Mouse (Mus musculus): ENCODE measurements around the gene Gmnn. TPM values are rescaled to one million over a fixed set of nuclear protein-coding genes. Genes with fewer than 3 reads are reported as not detected.

Gene Gmnn
- total RNA-seq, 1 experiment from 2014 or later = 12.3 TPM

DNA sequence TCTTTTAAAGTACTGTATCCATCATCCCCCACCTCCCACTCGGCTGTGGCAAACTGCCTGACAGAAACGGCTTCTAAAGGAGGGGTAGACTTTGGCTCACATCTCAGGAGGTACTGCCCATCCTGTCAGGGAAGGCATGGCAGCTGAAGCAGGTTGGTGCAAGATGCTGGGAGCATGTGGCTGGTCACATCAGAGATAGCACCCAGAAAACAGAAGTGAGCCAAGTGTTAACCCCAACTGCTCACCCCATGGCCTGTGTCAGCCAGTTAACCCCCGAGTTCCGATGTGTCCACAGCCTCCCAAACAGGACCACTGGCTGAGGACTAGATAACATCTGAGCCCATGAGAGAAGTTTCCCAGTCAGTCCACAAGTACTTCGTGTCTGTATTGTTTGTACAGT, 46.1 kb downstream of the Gmnn start:
- ATAC-seq (ENCODE audit: extremely low read depth, insufficient number of reproducible peaks, low FRiP score, poor library complexity, severe bottlenecking) = peak; percentile 13; the same call in 1 of the 2 replicates

GRCm38 (mm10) chr13:24714360-24714885, 47.3 kb downstream of the Gmnn start:
- no peak for ATAC-seq (ENCODE audit: extremely low read depth, insufficient number of reproducible peaks, low FRiP score, poor library complexity, severe bottlenecking)

DNA sequence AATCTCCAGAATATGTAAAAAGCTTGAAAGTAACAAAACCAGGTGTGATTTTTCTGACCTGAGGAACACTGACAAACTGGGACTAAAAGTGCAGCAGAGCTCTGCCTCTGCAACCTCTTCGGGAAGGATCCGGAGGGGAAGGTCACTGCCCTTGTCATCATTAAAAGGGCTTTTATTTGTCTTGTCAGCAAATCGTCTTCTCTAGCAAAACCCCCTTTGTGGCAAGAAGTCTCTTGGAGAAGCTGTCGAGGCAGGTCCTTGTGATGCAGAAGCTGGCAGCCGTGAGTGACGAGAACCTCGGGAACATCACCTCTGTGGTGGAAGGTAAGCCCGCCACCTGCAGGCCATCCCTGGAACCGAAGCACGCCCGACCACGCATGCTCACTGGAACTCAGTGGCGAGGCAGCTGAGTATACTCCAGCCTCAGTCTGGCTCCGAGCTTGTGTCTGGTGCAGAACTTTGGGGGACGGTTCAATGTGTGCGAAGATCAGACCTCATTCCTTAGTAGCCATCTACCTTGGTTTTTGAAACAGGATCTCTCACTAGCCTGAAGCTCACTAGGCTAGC, 48.2 kb downstream of the Gmnn start:
- ATAC-seq (ENCODE audit: extremely low read depth, insufficient number of reproducible peaks, low FRiP score, poor library complexity, severe bottlenecking) = no peak

- no peak for ATAC-seq (ENCODE audit: extremely low read depth, insufficient number of reproducible peaks, low FRiP score, poor library complexity, severe bottlenecking)
Observed at GRCm38 (mm10) chr13:24712581-24713130, 49.1 kb downstream of the Gmnn start.

- no peak for ATAC-seq (ENCODE audit: extremely low read depth, insufficient number of reproducible peaks, low FRiP score, poor library complexity, severe bottlenecking)
Observed at GRCm38 (mm10) chr13:24710968-24711367, 50.8 kb downstream of the Gmnn start.

GRCm38 (mm10) chr13:24709656-24710396, 51.9 kb downstream of the Gmnn start:
- ATAC-seq (ENCODE audit: extremely low read depth, insufficient number of reproducible peaks, low FRiP score, poor library complexity, severe bottlenecking) = no peak

- no peak for ATAC-seq (ENCODE audit: extremely low read depth, insufficient number of reproducible peaks, low FRiP score, poor library complexity, severe bottlenecking)
Observed at GRCm38 (mm10) chr13:24702128-24702527, 59.6 kb downstream of the Gmnn start.

Other genes starting within 250 kb of the Gmnn start
- 585 and 610 TPM in 2 replicates for gene Ripor2, start 179.7 kb downstream of the Gmnn start, total RNA-seq (2017)
- gene Armh2, start 20.7 kb downstream of the Gmnn start, total RNA-seq (2017) = 2.0 and 2.2 TPM in 2 replicates
- 71.0 and 76.9 TPM in 2 replicates for gene BC005537, start 39.7 kb upstream of the Gmnn start, total RNA-seq (2017)
- gene Acot13, start 69.6 kb upstream of the Gmnn start, total RNA-seq (2017) = 24.4 and 27.4 TPM in 2 replicates
- gene Tdp2, start 69.8 kb upstream of the Gmnn start, total RNA-seq (2017) = 54.3 and 54.8 TPM in 2 replicates
- 0.12 TPM in 1 of 2 replicates, not detected in the other for gene D130043K22Rik, start 83.2 kb upstream of the Gmnn start, total RNA-seq (2017)
- 0.12 TPM in 1 of 2 replicates, not detected in the other for gene Aldh5a1, start 175.7 kb upstream of the Gmnn start, total RNA-seq (2017)
- 0.70 and 0.98 TPM in 2 replicates for gene Gpld1, start 181.2 kb upstream of the Gmnn start, total RNA-seq (2017)

Measured in neutrophil, adult 5-6 weeks (primary cell).